Mouse (Mus musculus): ENCODE results near the gene Trak2. TPM values are rescaled to one million over a fixed set of nuclear protein-coding genes. Genes with fewer than 3 reads are reported as not detected.

Gene Trak2
- polyA plus RNA-seq, 1 experiment from 2014 or later = 15.1 TPM

GRCm38 (mm10) chr1:58952526-58952925 is 20.7 kb downstream of the Trak2 start:
- Histone ChIP-seq H3K36me3 (no peaks in the 10 kb centered on the region), H3K4me2 (no peak overlapping the region), H3K4me3 (replicated peaks) (no peak overlapping the region), H3K27ac (no peak overlapping the region), H3K9ac (no peak overlapping the region), H3K27me3 (replicated peaks) (no peaks in the 10 kb centered on the region), H3K9me3 (no peaks in the 10 kb centered on the region), H3K4me1 (peaks cover 10% of the 10 kb centered on the region)
- no peak for ATAC-seq (ENCODE audit: insufficient read depth, low FRiP score, low read depth)
- WGBS = 85% methylated on average over 5 of the region's 5 CpGs

GRCm38 (mm10) chr1:58951841-58952240 is 21.4 kb downstream of the Trak2 start:
- no peak overlapping the region for H3K27ac ChIP-seq
- no peaks in the 10 kb centered on the region for H3K27me3 ChIP-seq (replicated peaks)
- 68% methylated on average over 4 of the region's 4 CpGs for WGBS
- no peak for ATAC-seq (ENCODE audit: insufficient read depth, low FRiP score, low read depth)
- no peaks in the 10 kb centered on the region for H3K36me3 ChIP-seq
- no peak overlapping the region for H3K4me3 ChIP-seq (replicated peaks)
- H3K9ac ChIP-seq = no peak overlapping the region
- H3K9me3 ChIP-seq = no peaks in the 10 kb centered on the region
- no peak overlapping the region for H3K4me2 ChIP-seq
- H3K4me1 ChIP-seq = peaks cover 10% of the 10 kb centered on the region

- Histone ChIP-seq H3K27ac (peak overlapping the region; percentile 68; the same call in 1 of the 2 replicates), H3K9me3 (no peaks in the 10 kb centered on the region), H3K9ac (no peak overlapping the region), H3K4me3 (replicated peaks) (no peak overlapping the region), H3K4me2 (no peak overlapping the region), H3K27me3 (replicated peaks) (no peaks in the 10 kb centered on the region), H3K36me3 (0 out of 2 replicates have a peak, but pooled peaks cover 1% of the 10 kb centered on the region), H3K4me1 (peaks cover 10% of the 10 kb centered on the region)
- WGBS = 19% methylated on average over 8 of the region's 8 CpGs
- peak; percentile 50; the same call in 1 of the 2 replicates for ATAC-seq (ENCODE audit: insufficient read depth, low FRiP score, low read depth)
Measured at GRCm38 (mm10) chr1:58950899-58951648, 22.2 kb downstream of the Trak2 start.

DNA sequence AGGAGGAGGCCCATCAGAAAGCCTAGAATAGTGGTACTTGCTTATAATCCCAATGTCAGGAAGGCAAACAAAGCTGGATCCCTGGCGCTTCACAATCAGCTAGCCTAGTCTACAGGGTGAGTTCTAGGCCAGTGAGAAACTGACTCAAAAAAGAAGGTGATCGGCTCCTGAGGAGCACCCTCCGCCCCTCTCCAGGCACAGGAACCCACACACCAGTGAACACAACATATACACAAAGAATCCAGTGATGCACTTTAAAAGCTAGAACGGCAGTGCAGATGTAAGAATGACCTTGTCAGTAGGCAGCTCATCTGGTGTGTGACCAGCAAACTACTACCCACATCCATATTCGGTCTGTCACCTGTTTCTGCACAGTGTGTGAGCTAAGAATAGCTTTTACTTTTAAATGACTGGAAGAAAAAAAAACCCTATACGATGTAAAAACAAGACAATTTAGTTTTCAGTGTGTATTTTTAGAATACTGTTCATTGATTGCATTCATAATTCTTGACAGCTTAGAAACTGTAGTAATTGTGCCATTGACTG is 23.6 kb downstream of the Trak2 start:
- H3K36me3 ChIP-seq = 0 out of 2 replicates have a peak, but pooled peaks cover 7% of the 10 kb centered on the region
- 85% methylated on average over 6 of the region's 6 CpGs for WGBS
- H3K4me2 ChIP-seq = no peak overlapping the region
- H3K9me3 ChIP-seq = no peaks in the 10 kb centered on the region
- no peak overlapping the region for H3K4me3 ChIP-seq (replicated peaks)
- H3K27me3 ChIP-seq (replicated peaks) = no peaks in the 10 kb centered on the region
- H3K27ac ChIP-seq = no peak overlapping the region
- no peak for ATAC-seq (ENCODE audit: insufficient read depth, low FRiP score, low read depth)
- H3K4me1 ChIP-seq = peaks cover 10% of the 10 kb centered on the region
- H3K9ac ChIP-seq = no peak overlapping the region

DNA sequence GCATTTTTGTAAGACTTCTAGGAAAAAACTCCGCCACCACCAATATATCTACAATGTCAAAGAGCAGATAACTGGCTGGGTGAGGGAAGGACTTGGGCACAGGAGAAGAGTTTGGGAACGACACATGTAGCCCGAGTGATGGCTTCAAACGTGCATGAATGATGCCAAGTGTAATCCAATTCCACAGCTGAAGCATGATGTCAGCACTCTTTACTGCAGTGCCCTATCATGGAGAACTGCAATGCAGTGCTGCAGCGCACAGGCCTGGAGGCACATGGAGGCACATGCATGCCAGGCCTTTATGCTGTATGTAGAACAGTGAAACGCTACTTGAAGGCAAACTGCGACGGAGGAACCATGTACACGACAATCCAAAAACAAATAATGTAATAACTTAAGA is 26.5 kb downstream of the Trak2 start:
- H3K27ac ChIP-seq = no peak overlapping the region
- peaks cover 6% of the 10 kb centered on the region for H3K4me1 ChIP-seq
- 0 out of 2 replicates have a peak, but pooled peaks cover 7% of the 10 kb centered on the region for H3K36me3 ChIP-seq
- H3K9ac ChIP-seq = no peak overlapping the region
- no peak for ATAC-seq (ENCODE audit: insufficient read depth, low FRiP score, low read depth)
- H3K4me2 ChIP-seq = no peak overlapping the region
- 91% methylated on average over 9 of the region's 9 CpGs for WGBS
- no peaks in the 10 kb centered on the region for H3K27me3 ChIP-seq (replicated peaks)
- no peaks in the 10 kb centered on the region for H3K9me3 ChIP-seq
- no peak overlapping the region for H3K4me3 ChIP-seq (replicated peaks)

DNA sequence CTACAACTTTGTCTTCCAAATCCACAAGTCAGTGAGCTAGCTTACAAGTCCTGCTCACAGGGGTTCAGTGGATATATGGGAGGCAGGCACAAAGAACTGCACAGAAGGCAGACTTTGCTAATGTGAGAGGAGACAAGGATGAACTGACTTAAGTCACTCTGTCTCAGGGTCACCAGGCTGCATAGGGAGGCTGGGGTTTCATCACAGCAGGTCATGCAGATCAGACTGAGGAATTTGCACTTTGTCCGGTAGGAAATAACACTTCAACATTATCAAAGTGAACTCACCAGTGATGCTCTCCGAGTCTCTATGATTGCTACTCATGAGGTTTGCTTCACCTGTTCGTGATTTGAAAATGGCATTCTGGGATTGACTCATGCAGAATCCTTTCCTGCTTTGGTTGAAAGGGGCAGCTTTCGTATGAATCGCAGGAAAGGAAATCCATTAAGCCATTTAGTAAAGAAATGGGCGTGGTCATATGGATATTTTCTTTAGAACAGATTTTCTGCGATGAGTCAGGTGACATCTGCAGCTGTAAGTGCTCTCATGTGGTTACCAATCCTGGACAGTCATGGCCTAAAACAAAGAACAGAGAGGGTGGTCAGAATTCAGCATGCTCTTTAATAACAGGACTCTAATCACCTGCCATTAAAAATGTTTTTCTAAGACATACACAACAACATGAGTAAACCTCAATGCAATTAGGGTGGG is 27.1 kb downstream of the Trak2 start:
- no peaks in the 10 kb centered on the region for H3K9me3 ChIP-seq
- no peak for ATAC-seq (ENCODE audit: insufficient read depth, low FRiP score, low read depth)
- no peak overlapping the region for H3K4me3 ChIP-seq (replicated peaks)
- no peak overlapping the region for H3K27ac ChIP-seq
- no peaks in the 10 kb centered on the region for H3K27me3 ChIP-seq (replicated peaks)
- peaks cover 5% of the 10 kb centered on the region; the same call in 1 of the 2 replicates for H3K4me1 ChIP-seq
- H3K4me2 ChIP-seq = no peak overlapping the region
- H3K36me3 ChIP-seq = 0 out of 2 replicates have a peak, but pooled peaks cover 7% of the 10 kb centered on the region
- WGBS = 76% methylated on average over 7 of the region's 7 CpGs
- H3K9ac ChIP-seq = no peak overlapping the region

DNA sequence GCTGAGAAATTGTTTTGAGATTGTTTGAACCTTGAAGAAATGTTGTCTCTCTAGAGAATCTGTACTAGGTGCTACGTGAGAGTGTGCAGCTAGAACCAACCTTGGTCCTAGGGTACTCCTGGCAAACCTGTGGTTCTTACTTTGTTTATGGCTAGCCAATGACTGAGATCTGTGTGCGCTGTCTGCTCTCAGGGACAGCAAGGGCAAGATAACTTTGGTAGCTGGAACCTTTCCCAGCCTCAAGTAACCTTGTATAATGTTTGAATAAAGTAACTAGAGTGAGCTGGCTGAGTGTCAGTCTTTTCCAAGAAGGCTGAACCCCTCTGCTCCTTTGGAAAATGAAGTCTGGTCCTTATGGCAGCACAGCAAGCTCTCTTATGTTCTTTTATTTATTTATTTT is 27.7 kb downstream of the Trak2 start:
- no peak for ATAC-seq (ENCODE audit: insufficient read depth, low FRiP score, low read depth)
- H3K36me3 ChIP-seq = 0 out of 2 replicates have a peak, but pooled peaks cover 7% of the 10 kb centered on the region
- no peak overlapping the region for H3K4me3 ChIP-seq (replicated peaks)
- H3K4me2 ChIP-seq = no peak overlapping the region
- peaks cover under 1% of the 10 kb centered on the region; the same call in 1 of the 2 replicates for H3K4me1 ChIP-seq
- no peak overlapping the region for H3K9ac ChIP-seq
- 95% methylated on average over 2 of the region's 2 CpGs for WGBS
- no peaks in the 10 kb centered on the region for H3K27me3 ChIP-seq (replicated peaks)
- H3K9me3 ChIP-seq = no peaks in the 10 kb centered on the region
- no peak overlapping the region for H3K27ac ChIP-seq

- no peak overlapping the region for H3K4me3 ChIP-seq (replicated peaks)
- H3K36me3 ChIP-seq = no peaks in the 10 kb centered on the region
- H3K27me3 ChIP-seq (replicated peaks) = no peaks in the 10 kb centered on the region
- H3K9ac ChIP-seq = no peak overlapping the region
- 94% methylated on average over 9 of the region's 9 CpGs for WGBS
- H3K4me1 ChIP-seq = no peaks in the 10 kb centered on the region
- no peaks in the 10 kb centered on the region for H3K9me3 ChIP-seq
- ATAC-seq (ENCODE audit: insufficient read depth, low FRiP score, low read depth) = no peak
- no peak overlapping the region for H3K27ac ChIP-seq
- H3K4me2 ChIP-seq = no peak overlapping the region
Measured at GRCm38 (mm10) chr1:58937606-58938099, 35.6 kb downstream of the Trak2 start.

DNA sequence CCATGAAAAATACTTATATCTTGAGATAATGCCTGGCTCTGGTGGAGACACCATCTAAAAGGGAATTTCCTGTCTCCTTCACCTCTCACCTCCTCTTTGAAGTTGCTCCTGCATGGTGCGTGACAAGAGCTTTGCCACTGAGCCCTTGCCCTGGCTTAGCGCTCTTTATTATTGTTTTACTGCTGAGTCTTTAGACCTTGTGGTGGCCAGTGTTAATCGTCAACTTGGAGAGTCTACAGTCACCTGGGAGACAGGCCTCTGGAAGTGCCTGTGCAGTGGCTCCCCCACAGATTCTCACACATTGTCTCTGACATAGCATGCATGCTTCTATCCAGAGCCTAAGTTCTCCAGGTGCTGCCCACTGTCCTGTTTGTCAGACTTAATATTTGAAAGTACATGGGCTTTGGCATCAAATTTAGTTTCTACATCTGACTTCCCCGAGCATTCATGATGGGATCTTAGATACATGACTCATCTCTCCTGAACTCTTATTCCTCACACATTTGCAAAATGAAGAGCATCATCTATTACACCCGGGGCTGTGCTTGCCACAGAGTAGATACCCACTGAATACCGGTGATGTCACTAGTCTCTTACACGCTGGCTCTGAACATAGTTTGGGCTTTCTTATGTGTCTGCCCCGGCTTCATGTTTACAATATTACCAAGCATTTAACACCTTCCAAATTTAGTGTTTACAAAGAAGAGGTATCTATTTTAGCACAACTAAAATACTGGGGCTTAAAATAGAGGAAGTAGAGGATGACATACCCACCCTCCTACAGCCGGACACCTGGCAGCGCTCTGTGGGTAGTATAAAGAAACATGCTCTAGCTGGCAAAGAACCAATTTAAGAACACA is 36.3 kb downstream of the Trak2 start:
- H3K9ac ChIP-seq = no peak overlapping the region
- no peaks in the 10 kb centered on the region for H3K4me1 ChIP-seq
- no peak overlapping the region for H3K4me3 ChIP-seq (replicated peaks)
- H3K36me3 ChIP-seq = no peaks in the 10 kb centered on the region
- no peaks in the 10 kb centered on the region for H3K27me3 ChIP-seq (replicated peaks)
- H3K9me3 ChIP-seq = no peaks in the 10 kb centered on the region
- 87% methylated on average over 10 of the region's 10 CpGs for WGBS
- H3K27ac ChIP-seq = no peak overlapping the region
- H3K4me2 ChIP-seq = no peak overlapping the region
- no peak for ATAC-seq (ENCODE audit: insufficient read depth, low FRiP score, low read depth)

DNA sequence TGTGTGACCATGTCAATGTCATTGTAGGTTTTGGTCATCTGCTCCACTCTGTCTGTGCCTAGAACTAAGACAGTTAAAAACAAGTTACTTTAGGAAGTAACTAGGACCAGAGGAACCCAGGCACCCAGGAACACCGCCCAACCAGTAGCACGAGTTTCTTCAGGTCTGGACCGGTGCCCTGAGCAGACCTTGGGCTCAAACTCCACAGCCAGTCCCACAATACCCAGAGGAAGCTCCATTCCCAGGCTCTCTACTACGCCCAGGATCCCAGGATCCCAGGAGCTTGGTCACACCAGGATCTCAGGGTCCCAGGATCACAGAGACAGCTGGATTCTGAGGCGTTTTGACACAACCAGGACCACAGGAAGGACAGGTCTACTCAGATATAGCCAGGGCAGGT is 46.6 kb downstream of the Trak2 start:
- H3K4me3 ChIP-seq (replicated peaks) = no peak overlapping the region
- ATAC-seq (ENCODE audit: insufficient read depth, low FRiP score, low read depth) = no peak
- peaks cover 11% of the 10 kb centered on the region for H3K36me3 ChIP-seq
- H3K9ac ChIP-seq = no peak overlapping the region
- no peaks in the 10 kb centered on the region for H3K9me3 ChIP-seq
- H3K4me2 ChIP-seq = no peak overlapping the region
- no peak overlapping the region for H3K27ac ChIP-seq
- H3K27me3 ChIP-seq (replicated peaks) = no peaks in the 10 kb centered on the region
- 95% methylated on average over 5 of the region's 5 CpGs for WGBS
- H3K4me1 ChIP-seq = no peaks in the 10 kb centered on the region

DNA sequence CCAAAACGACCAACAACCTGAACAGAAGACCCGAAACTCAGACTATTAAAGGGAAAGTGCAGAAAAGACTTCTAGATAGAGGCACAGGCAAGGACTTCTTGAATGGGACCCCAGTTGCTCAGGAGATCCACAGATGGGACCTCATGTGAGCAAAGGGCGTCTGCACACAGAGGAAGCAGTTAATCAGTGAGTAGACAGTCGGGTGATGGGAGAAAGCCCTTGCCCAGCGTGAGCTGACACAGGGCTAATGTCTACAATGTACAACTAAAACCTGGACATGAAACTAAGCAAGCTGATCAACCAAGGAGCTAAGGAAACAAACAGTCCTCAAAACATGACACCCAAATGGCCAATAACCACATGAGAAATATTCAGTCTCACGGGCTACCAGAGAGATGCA is 55.7 kb downstream of the Trak2 start:
- Histone ChIP-seq H3K4me1 (no peaks in the 10 kb centered on the region), H3K27me3 (replicated peaks) (no peaks in the 10 kb centered on the region), H3K9ac (no peak overlapping the region), H3K4me2 (no peak overlapping the region), H3K4me3 (replicated peaks) (no peak overlapping the region), H3K9me3 (no peaks in the 10 kb centered on the region), H3K36me3 (peaks cover 32% of the 10 kb centered on the region), H3K27ac (no peak overlapping the region)
- WGBS = 80% methylated on average over 6 of the region's 6 CpGs
- no peak for ATAC-seq (ENCODE audit: insufficient read depth, low FRiP score, low read depth)
